Mouse (Mus musculus): ENCODE results near the gene Hes1.

Gene Hes1

GRCm38 (mm10) chr16:30050767-30051490, 13.3 kb upstream of the Hes1 start:
- no peak for DNase-seq (ENCODE audit: low read depth)

GRCm38 (mm10) chr16:30052271-30052670, 11.9 kb upstream of the Hes1 start:
- no peak for DNase-seq (ENCODE audit: low read depth)

- DNase-seq (ENCODE audit: low read depth), result no peak
Observed at GRCm38 (mm10) chr16:30052839-30053511, 11.2 kb upstream of the Hes1 start.

DNA sequence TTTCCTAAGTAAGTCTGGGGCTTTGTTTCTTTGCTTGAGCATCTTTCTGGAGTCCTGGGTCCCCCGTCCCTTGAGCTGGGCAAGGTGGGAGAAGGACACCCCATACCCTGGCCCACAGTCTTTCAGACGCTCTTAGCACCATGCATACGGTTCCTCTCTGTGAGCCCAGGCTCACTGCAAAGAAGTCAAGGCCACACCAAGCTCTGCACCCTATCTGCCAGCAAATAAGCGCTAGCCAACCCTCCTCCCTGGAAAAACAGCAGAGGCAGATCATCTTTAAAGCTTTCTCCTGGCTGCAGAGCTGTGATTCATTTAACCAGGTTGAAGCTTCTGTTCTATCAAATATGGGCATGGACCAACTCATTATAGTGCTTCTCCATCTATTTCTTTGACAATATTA, 9.6 kb upstream of the Hes1 start:
- DNase-seq (ENCODE audit: low read depth), result no peak

GRCm38 (mm10) chr16:30055361-30055889, 8.8 kb upstream of the Hes1 start:
- no peak for DNase-seq (ENCODE audit: low read depth)

GRCm38 (mm10) chr16:30055927-30056326, 8.3 kb upstream of the Hes1 start:
- no peak for DNase-seq (ENCODE audit: low read depth)

DNA sequence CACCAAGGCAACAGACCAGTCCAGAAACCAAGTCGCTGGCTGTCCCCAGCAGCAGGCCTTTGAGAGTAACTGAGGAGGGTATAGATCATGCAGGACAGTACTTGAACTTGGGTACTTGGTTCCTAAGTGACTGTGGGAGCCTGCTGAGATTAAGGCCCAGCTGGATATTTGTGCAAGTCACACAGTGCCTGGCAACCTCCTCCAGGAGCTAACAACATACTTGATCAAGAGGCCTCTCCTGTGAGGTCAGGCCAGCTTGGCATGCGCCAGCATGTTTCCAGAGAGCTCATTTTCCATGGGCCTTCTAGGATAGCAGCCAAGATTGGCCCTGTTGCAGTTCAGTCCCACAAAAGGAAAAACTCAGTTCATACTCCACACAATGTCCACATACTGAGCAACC, 7.3 kb upstream of the Hes1 start:
- no peak for DNase-seq (ENCODE audit: low read depth)

DNA sequence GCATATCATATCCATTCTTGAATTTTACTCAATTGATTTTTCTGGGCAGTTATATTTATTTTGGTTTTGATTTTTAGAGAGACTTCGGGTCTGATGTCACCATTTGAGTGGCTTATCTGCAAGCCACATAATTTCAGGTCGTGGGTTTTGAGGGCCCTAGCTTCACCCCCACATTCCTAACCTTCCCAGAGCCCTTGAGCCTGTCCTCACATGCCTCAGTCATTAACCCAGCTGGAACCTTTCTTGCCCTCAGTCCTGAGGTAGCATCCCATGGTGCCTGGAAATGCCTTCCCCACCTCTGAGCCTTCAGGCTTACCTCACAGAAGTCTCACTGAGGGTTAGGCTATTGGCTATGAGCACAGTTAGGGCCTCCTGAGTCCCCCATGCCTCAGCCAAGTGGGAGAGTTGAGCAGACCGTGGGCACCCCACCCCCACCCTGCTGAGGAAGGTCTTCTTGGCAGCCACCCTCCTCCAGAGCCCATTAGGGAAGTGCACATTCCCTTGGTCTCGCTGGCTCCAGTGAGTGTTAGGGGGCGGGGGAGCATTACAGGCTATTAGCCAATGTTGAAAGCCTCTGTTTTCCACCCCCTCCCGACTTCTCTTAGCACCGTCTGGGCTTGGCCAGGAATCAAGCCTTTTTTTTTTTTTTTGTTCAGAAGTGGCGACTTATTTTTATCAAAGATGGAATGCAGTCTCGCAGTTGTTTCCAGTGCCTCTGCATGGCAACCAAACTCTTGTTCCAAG, 5.0 kb upstream of the Hes1 start:
- DNase-seq (ENCODE audit: low read depth), result no peak

- DNase-seq (ENCODE audit: low read depth), result no peak
Observed at GRCm38 (mm10) chr16:30060412-30060811, 3.8 kb upstream of the Hes1 start.

DNA sequence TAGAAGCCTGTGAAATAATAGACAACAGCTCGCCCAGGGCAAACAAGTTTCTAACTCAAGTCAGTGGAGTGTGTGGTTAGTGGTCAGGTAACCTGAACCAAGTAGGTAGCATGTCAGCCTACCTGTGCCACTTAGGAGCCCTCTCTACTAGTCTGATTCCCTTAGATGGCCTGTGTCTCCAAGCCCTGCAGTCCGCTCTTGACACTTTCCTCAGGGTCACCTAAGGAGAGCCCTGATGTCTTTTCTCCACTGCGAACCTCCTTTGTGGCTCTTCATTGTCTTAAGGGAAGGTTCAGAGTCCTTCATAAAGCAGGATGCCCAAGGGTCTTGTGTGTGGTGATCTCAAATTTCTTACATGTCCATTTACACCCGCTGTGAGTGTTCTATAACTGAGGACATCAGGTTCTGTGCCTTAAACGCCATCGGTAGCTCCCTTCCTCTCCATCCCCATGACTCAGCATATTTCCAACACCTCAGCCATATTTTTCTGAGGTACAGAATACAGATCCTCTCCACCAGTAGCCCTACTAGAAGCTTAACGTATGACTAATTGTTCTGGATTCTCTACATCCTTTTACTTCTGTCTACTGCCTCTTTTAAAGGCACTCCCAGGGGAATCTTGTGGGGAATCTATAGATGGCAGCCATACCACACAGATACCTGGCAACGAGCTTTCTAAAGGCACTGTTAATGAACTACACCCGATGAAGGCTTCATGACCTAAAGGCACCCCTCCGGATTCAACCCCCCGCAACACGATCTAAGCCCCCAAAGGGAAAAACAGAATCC, 1.7 kb upstream of the Hes1 start:
- DNase-seq (ENCODE audit: low read depth), result no peak

DNA sequence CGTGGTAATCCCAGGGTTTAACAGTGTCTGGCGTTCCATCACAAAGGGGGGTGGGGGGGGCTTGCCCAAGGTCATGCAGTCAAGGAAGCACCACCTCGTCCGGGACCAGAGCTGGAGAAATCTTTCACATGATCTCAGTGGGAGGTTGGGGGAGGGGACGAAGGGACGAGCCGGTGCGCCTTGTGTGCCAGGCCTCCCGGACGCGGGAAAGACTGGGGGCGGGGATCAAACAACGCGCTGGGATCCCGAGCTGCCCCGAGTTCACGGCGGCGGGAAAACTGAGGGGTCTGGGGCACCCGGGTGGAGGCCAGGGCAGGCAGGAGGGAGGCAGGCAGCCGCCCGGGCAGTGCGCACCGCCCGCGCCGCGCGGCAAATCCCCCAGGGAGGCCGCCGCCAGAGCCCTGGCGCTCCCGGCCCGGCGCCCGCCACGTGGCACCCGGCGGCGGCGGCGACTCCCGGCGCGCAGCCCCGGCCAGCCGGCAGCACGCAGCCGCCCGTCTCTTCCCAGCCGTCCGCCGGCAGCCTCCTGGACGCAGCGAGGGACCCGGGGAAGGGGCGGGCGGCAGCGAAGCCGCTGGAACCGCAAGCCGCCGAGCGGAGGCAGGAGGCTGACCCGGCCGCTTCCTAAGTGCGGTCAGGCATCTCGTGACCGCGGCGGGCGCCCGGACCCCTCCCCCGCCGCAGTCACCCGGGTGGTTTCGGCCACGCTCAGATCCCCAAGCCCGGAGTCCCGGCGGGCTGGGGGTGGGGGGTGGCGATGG, 883 bp upstream of the Hes1 start:
- no peak for DNase-seq (ENCODE audit: low read depth)

GRCm38 (mm10) chr16:30064613-30065012, 429 bp downstream of the Hes1 start:
- no peak for DNase-seq (ENCODE audit: low read depth)

GRCm38 (mm10) chr16:30065077-30065476, 893 bp downstream of the Hes1 start:
- no peak for DNase-seq (ENCODE audit: low read depth)

- DNase-seq (ENCODE audit: low read depth), result no peak
Observed at GRCm38 (mm10) chr16:30065537-30066183, 1.5 kb downstream of the Hes1 start.

GRCm38 (mm10) chr16:30066184-30066851, 2.1 kb downstream of the Hes1 start:
- no peak for DNase-seq (ENCODE audit: low read depth)

DNA sequence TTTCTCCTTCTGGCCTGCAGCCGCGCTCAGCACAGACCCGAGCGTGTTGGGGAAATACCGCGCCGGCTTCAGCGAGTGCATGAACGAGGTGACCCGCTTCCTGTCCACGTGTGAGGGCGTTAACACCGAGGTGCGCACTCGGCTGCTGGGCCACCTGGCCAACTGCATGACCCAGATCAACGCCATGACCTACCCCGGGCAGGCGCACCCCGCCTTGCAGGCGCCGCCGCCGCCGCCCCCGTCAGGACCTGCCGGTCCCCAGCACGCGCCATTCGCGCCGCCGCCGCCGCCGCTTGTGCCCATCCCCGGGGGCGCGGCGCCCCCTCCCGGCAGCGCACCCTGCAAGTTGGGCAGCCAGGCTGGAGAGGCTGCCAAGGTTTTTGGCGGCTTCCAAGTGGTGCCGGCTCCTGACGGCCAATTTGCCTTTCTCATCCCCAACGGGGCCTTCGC, 2.7 kb downstream of the Hes1 start:
- no peak for DNase-seq (ENCODE audit: low read depth)

- DNase-seq (ENCODE audit: low read depth), result no peak
Observed at GRCm38 (mm10) chr16:30068041-30069020, 4.1 kb downstream of the Hes1 start.

DNA sequence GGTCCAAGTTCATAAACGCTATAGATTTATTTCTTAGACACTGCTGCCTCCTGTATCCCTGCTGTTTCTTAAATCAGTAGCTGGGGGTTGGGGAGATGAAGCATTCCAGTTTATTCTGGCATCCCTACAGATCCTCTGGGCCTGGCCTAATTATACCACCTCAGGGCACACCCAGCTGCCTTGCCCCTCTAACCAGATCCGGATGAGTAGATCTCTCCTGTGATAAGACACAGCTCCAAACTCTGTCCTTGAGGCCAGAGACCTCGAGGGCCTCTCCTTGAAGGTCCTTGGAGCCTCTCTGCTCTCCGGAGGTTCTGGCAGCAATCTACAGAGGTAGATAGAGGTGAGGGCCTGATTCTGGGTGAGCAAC, 5.4 kb downstream of the Hes1 start:
- DNase-seq (ENCODE audit: low read depth), result no peak

All from c-Kit-positive CD71-positive TER-119-negative erythroid progenitor cells, embryonic 14.5 days (primary cell).